Mouse (Mus musculus) lung, embryonic 16.5 days (tissue): Measurements from ENCODE around the gene Bcar1. TPM values are rescaled to one million over a fixed set of nuclear protein-coding genes. Genes with fewer than 3 reads are reported as not detected.

Experiments
- ATAC-seq: fragments of 200-750 bp; cut with Nextera tagmentation; 2 replicates; pipeline ENCODE4 v1.8.0; 2017; ENCODE audit warnings: low read depth, mild to moderate bottlenecking, moderate library complexity
- H3K27ac ChIP-seq: fragments of 300-500 bp; sonication (generic); 2 replicates; pipeline ENCODE4 v1.5.1; 2014; ENCODE audit warnings: mild to moderate bottlenecking, control low read depth, low read length
- H3K27me3 ChIP-seq: fragments of 300-500 bp; sonication (generic); 2 replicates; pipeline ENCODE4 v1.6.1; 2014; ENCODE audit warnings: low read depth, low read length, mixed read lengths; ENCODE audit not compliant: control insufficient read depth, insufficient read depth
- H3K36me3 ChIP-seq: fragments of 300-500 bp; sonication (generic); 2 replicates; pipeline ENCODE4 v1.6.1; 2014; ENCODE audit warnings: low read length; ENCODE audit not compliant: control insufficient read depth, insufficient read depth
- H3K4me1 ChIP-seq: fragments of 300-500 bp; sonication (generic); replicated peaks from 2 replicates; pipeline ENCODE4 v1.6.1; 2014; ENCODE audit warnings: low read length, mixed read lengths; ENCODE audit not compliant: control insufficient read depth, insufficient read depth
- H3K4me2 ChIP-seq: fragments of 300-500 bp; sonication (generic); 2 replicates; pipeline ENCODE4 v1.6.1; 2014; ENCODE audit warnings: low read depth, low read length, control low read depth
- H3K4me3 ChIP-seq: fragments of 300-500 bp; sonication (generic); 2 replicates; pipeline ENCODE4 v1.5.1; 2014; ENCODE audit warnings: mild to moderate bottlenecking, low read length, control low read depth
- H3K9ac ChIP-seq: fragments of 300-500 bp; sonication (generic); 2 replicates; pipeline ENCODE4 v1.6.1; 2014; ENCODE audit warnings: low read length, control low read depth
- H3K9me3 ChIP-seq: fragments of 300-500 bp; sonication (generic); 2 replicates; pipeline ENCODE4 v1.6.1; 2016; ENCODE audit warnings: low read length; ENCODE audit not compliant: control insufficient read depth
- WGBS: fragments of 180-500 bp; shearing (Covaris S2); extraction: QIAGEN DNeasy Blood & Tissue Kit; methylation state at CpG from one replicate; pipeline ENCODE4 v1.1.7; 2014; 5-methylcytosine and 5-hydroxymethylcytosine counted together
- polyA plus RNA-seq: library from polyadenylated mRNA; unstranded; fragments of >200 nt; fragmentation: Nextera tagmentation; extraction: Ambion mirVana; gene quantifications from 2 replicates; pipeline ENCODE4 v1.2.1, GENCODE M21; 2015

Bcar1 gene
- polyA plus RNA-seq, 1 experiment from 2014 or later: 52.1 TPM

- no peaks in the 10 kb centered on the region for H3K36me3 ChIP-seq
- WGBS: 88% methylated on average over 5 of the region's 5 CpGs
Measured at GRCm38 (mm10) chr8:111758817-111759216, 15.2 kb upstream of the Bcar1 start.

DNA sequence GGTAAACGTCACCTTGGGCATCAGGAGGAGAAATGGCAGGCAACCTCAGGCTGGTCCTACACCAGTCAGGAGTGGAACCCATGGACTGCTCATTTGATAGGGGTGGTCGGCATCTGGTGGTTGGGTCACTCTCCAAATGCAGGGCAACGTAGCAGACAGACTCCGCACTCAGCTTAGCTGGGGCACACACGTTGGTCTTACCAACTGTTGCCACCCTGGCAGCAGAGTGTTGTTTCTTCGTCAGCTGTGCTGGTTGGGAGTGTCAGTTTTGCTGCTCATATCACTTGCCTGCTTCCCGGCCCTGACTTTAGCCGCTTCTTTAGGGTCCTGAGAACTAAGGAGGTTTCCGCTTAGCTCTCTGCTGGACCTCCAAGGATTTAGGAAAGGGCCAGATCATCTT, 14.0 kb upstream of the Bcar1 start:
- ATAC-seq: no peak
- Histone ChIP-seq H3K9ac (no peak overlapping the region), H3K9me3 (no peaks in the 10 kb centered on the region), H3K4me2 (no peak overlapping the region), H3K4me1 (peaks cover 3% of the 10 kb centered on the region), H3K4me3 (no peak overlapping the region), H3K27ac (no peak overlapping the region), H3K27me3 (no peaks in the 10 kb centered on the region), H3K36me3 (no peaks in the 10 kb centered on the region)
- WGBS: 86% methylated on average over 9 of the region's 9 CpGs

More at GRCm38 (mm10) chr8:111758817-111759216, 15.2 kb upstream of the Bcar1 start:
- no peak for ATAC-seq
- H3K9me3 ChIP-seq: no peaks in the 10 kb centered on the region
- no peak overlapping the region for H3K4me2 ChIP-seq
- H3K4me3 ChIP-seq: no peak overlapping the region
- H3K4me1 ChIP-seq: peaks cover 3% of the 10 kb centered on the region
- no peak overlapping the region for H3K9ac ChIP-seq
- no peaks in the 10 kb centered on the region for H3K27me3 ChIP-seq
- H3K27ac ChIP-seq: no peak overlapping the region

- Histone ChIP-seq H3K4me2 (no peak overlapping the region), H3K9ac (no peak overlapping the region), H3K9me3 (no peaks in the 10 kb centered on the region), H3K4me3 (no peak overlapping the region), H3K36me3 (no peaks in the 10 kb centered on the region), H3K27me3 (no peaks in the 10 kb centered on the region), H3K4me1 (peaks cover 3% of the 10 kb centered on the region), H3K27ac (no peak overlapping the region)
- no peak for ATAC-seq
- 62% methylated on average over 6 of the region's 6 CpGs for WGBS
Measured at GRCm38 (mm10) chr8:111754736-111755135, 11.1 kb upstream of the Bcar1 start.

GRCm38 (mm10) chr8:111754088-111754487, 10.5 kb upstream of the Bcar1 start:
- 14% methylated on average over 2 of the region's 2 CpGs for WGBS
- H3K4me2 ChIP-seq: no peak overlapping the region
- H3K27me3 ChIP-seq: no peaks in the 10 kb centered on the region
- no peak overlapping the region for H3K4me3 ChIP-seq
- no peaks in the 10 kb centered on the region for H3K9me3 ChIP-seq
- peaks cover 3% of the 10 kb centered on the region for H3K4me1 ChIP-seq
- H3K36me3 ChIP-seq: no peaks in the 10 kb centered on the region
- peak; percentile 82 for ATAC-seq
- H3K27ac ChIP-seq: 0 out of 2 replicates have a peak overlapping the region, but pooled peaks have one; percentile 22
- no peak overlapping the region for H3K9ac ChIP-seq

- no peaks in the 10 kb centered on the region for H3K27me3 ChIP-seq
- no peaks in the 10 kb centered on the region for H3K36me3 ChIP-seq
- ATAC-seq: no peak
- H3K4me2 ChIP-seq: no peak overlapping the region
- no peak overlapping the region for H3K4me3 ChIP-seq
- no peak overlapping the region for H3K27ac ChIP-seq
- H3K4me1 ChIP-seq: peaks cover 25% of the 10 kb centered on the region
- H3K9me3 ChIP-seq: no peaks in the 10 kb centered on the region
- H3K9ac ChIP-seq: no peak overlapping the region
- 44% methylated on average over 6 of the region's 6 CpGs for WGBS
Measured at GRCm38 (mm10) chr8:111748766-111749165, 5.2 kb upstream of the Bcar1 start.

- H3K9ac ChIP-seq: no peak overlapping the region
Measured at GRCm38 (mm10) chr8:111747866-111748649, 4.4 kb upstream of the Bcar1 start.

DNA sequence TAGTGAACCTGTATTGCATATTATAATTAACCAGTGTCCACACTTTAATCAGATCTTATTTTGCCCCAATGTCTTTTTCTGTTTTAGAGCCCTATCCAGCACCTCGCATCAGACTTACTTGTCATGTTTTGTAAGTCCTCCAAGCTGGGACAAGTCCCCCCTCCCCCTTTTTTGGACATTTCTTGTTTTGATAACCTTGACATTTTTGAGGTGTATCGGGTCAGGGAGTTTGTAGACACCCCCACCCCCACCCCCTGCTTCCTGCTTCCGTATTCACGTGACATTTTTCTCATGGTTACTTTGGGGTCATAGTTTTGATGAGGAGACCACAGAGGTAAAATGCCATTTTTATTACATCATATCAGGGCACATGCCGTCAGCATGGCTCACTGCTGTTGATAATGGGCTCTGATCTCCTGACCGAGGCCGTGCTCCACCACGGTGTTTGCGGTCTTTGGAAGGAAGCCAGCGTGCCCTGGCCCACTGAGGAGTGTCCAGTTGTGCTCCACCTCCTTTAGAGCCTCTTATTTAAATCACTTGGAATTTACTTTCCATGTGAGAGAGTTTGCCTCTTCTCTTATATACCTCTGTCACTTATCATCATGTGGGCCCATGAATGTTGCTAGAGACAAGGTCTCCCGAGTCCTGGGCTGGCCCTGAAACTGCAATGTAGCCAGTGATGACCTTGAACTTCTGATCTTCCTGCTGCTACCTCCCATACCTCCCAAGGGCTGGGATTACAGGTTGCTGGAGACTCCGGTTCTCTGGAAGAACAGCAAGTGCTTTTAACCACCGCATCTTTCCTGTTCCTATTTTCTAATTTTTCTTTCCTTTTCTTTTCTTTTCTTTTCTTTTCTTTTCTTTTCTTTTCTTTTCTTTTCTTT, 3.2 kb upstream of the Bcar1 start:
- Histone ChIP-seq H3K4me2 (no peak overlapping the region), H3K27me3 (no peaks in the 10 kb centered on the region), H3K4me3 (no peak overlapping the region), H3K9ac (no peak overlapping the region), H3K27ac (no peak overlapping the region), H3K4me1 (peaks cover 36% of the 10 kb centered on the region), H3K36me3 (no peaks in the 10 kb centered on the region), H3K9me3 (no peaks in the 10 kb centered on the region)
- ATAC-seq: no peak
- WGBS: 38% methylated on average over 13 of the region's 13 CpGs

More at GRCm38 (mm10) chr8:111747866-111748649, 4.4 kb upstream of the Bcar1 start:
- H3K4me3 ChIP-seq: no peak overlapping the region
- no peaks in the 10 kb centered on the region for H3K27me3 ChIP-seq
- H3K9me3 ChIP-seq: no peaks in the 10 kb centered on the region
- H3K36me3 ChIP-seq: no peaks in the 10 kb centered on the region
- H3K27ac ChIP-seq: no peak overlapping the region
- ATAC-seq: no peak
- 83% methylated on average over 8 of the region's 8 CpGs for WGBS
- H3K4me1 ChIP-seq: peaks cover 25% of the 10 kb centered on the region
- no peak overlapping the region for H3K4me2 ChIP-seq

DNA sequence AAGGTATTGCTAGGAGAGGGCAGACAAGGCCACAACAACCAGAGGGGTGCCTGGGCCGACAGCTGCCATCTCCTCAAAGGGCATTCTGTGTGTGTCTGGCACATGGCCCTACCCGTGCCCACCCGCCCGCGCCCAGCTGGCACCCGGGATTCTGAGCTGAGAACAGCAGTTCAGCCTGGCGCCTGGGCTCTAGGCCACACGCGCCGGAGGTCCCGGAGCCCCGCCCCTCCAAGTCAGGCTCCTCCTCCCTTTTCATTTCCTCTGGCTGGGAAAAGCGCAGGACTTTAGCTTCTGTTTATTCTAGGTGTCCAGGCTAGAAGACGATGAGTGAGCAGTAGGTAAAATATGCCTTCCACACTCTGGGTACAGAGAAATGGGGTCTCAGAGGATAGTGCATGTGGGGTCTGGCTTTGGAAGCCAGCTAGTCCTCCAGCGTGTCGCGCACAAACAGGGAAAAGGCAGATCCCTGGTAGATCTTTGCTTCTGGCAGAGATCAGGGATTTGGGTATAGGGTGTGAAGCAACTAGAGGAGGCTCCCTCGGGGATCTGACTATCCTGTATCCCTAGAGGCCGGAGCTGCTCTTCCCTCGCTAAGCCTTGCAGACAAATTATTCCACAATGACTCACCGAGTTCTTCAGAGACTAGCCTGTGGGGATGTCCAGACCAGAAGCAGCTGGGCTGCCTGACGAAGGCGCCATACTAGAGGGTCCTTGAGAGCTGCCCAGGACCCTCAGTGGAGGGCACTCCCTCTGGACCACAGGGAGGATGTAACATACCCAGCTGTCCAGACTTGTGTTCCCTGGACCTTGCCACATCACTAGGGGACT, 2.2 kb upstream of the Bcar1 start:
- peak overlapping the region; percentile 61 for H3K9ac ChIP-seq
- no peaks in the 10 kb centered on the region for H3K27me3 ChIP-seq
- H3K36me3 ChIP-seq: no peaks in the 10 kb centered on the region
- H3K27ac ChIP-seq: peak overlapping the region; percentile 83
- no peaks in the 10 kb centered on the region for H3K9me3 ChIP-seq
- H3K4me3 ChIP-seq: peak overlapping the region; percentile 39
- peaks cover 46% of the 10 kb centered on the region for H3K4me1 ChIP-seq
- ATAC-seq: peak; percentile 55
- peak overlapping the region; percentile 63 for H3K4me2 ChIP-seq
- WGBS: 2% methylated on average over 23 of the region's 23 CpGs
